Mouse (Mus musculus) CH12.LX (cell line): Measurements from ENCODE around the gene Syncrip.

Experiments used
- CTCF ChIP-seq, 2 experiments: IDR thresholded peaks in 1 of 2; conservative IDR thresholded peaks in 1 of 2; 2 replicates each; pipeline ENCODE4 v1.5.1; 2011 to 2012; ENCODE audit warnings: low read depth in 2 of 2, low read length in 2 of 2, improper control_type of control experiment in 1 of 2, inconsistent platforms in 1 of 2, mild to moderate bottlenecking in 1 of 2, moderate library complexity in 1 of 2
- E2F4 ChIP-seq: IDR thresholded peaks from 2 replicates; pipeline ENCODE4 v1.6.1; 2011; ENCODE audit warnings: low read depth, low read length, improper control_type of control experiment; ENCODE audit not compliant: insufficient replicate concordance
- KAT2A ChIP-seq: IDR thresholded peaks from 2 replicates; pipeline ENCODE4 v1.6.1; 2012; ENCODE audit warnings: low read length, improper control_type of control experiment, inconsistent platforms; ENCODE audit not compliant: insufficient replicate concordance
- MAX ChIP-seq: IDR thresholded peaks from 2 replicates; pipeline ENCODE4 v1.6.1; 2011; ENCODE audit warnings: low read length, improper control_type of control experiment
- MEF2A ChIP-seq: IDR thresholded peaks from 2 replicates; pipeline ENCODE4 v1.6.1; 2014; ENCODE audit warnings: low read depth, mild to moderate bottlenecking, inconsistent platforms, low read length, improper control_type of control experiment, borderline replicate concordance
- POLR2A ChIP-seq: IDR thresholded peaks from 2 replicates; pipeline ENCODE4 v1.6.1; 2011; ENCODE audit warnings: low read depth, mild to moderate bottlenecking, improper control_type of control experiment, low read length
- USF2 ChIP-seq: conservative IDR thresholded peaks from 2 replicates; pipeline ENCODE4 v1.6.1; 2011; ENCODE audit warnings: low read depth, low read length, improper control_type of control experiment
- ZKSCAN1 ChIP-seq: IDR thresholded peaks from 2 replicates; pipeline ENCODE4 v1.6.1; 2012; ENCODE audit warnings: low read depth, inconsistent platforms, low read length, improper control_type of control experiment, borderline replicate concordance
- ZNF384 ChIP-seq: IDR thresholded peaks from 2 replicates; pipeline ENCODE4 v1.6.1; 2012; ENCODE audit warnings: low read depth, low read length, improper control_type of control experiment, inconsistent platforms

DNA sequence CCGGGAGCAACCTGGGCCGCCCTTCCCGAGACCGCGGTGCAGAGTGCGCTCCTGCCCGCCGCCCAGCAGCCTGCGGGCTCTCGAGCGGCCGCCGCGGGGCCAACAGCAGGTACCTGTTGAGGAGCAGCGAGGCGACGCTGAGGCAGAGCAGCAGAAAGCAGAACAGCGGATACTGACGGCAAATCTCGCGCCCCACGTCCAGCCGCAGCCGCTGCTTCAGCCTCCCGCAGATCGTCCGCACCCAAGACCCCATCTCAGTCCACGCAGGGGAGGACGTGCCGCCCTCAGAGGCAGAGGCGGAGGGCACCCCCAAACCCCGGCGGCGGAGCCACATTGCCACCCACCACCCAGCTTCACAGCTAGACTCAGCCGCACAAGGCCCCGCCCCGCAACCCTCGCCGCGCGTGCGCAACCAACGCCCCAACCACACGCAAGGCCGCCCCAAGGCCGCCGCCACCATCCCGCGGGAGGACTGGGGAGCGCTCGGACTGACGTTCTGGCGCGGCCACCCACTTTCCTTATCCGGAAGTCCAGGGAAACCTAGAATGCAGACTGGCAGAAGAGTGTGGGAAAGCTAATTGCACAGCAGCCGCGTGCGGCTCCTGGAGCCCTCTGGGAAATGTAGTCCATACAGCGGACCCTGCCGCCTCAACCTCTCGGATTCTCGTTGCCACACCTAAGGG, 43.7 kb downstream of the Syncrip start, which contains the start of gene Snx14:
- TF ChIP-seq E2F4: no peak
- no peak for TF ChIP-seq USF2
- TF ChIP-seq CTCF (conservative IDR thresholded peaks at IDR 0.05 in 1 of 2, IDR thresholded peaks at IDR 0.05 in 1 of 2; ENCODE audit: low read depth in 2 of 2, low read length in 2 of 2): no peak
- TF ChIP-seq MEF2A: 0 out of 2 replicates have a peak, but pooled peaks have one; percentile 20
- TF ChIP-seq MAX: no peak; the same call in 1 of the 2 replicates
- TF ChIP-seq ZNF384: no peak
- peak; percentile 67; the same call in 1 of the 2 replicates for TF ChIP-seq KAT2A
- peak; percentile 74 for TF ChIP-seq POLR2A
- no peak for TF ChIP-seq ZKSCAN1
